Mouse (Mus musculus): ENCODE data around the gene Rabep2.
"Not testable (repeated sequence)": the region's sequence is repeated elsewhere in the genome, so short reads cannot be mapped to it uniquely, and the experiment has no call there.

The Rabep2 gene

DNA sequence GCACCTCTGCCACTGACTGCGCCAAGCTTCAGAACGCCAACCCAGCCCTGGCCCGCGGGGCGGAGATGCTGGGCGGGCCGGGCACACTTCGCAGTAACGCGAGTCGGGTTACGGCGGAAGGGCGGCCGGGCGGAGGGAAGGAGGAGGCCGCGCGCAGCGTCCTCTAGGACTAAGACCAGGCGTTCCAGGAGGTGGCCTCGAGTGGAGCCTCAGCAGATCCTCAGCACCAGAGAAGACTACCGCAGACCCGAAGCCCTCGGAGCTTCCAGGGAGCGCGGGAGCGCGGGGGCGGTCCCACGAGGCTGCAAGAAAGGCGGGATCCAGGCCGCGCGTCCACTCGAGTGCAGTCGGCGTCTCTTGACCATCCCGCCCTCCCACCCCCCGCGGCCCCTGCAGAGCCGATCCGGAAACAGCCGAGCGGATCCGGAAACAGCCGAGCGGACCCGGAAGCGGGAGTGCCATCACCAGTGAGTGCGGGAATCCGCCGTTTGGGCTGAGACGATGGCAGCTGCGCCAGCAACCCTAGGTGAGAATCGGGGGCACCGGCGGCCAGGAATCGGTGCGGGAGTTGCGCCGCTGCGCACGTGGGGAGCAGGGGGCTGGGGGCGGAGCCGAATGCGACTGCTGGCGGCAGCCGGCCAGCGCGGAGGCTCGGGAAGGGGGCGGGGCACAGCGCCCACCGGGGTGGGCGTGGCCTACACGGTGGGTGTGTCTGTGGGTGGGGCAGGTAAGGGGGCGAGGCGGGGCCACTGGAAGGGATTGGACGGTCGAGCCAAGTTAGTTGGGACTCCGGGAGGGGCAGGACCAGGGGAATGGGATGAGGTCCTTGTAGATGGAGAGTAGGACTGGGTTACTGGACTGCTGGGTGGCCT, at the start of gene Rabep2:
TSS of gene Rabep2 (plus strand) at position 129 of the 872 bp plus-strand sequence.
- DNase-seq: peak; percentile 100

DNA sequence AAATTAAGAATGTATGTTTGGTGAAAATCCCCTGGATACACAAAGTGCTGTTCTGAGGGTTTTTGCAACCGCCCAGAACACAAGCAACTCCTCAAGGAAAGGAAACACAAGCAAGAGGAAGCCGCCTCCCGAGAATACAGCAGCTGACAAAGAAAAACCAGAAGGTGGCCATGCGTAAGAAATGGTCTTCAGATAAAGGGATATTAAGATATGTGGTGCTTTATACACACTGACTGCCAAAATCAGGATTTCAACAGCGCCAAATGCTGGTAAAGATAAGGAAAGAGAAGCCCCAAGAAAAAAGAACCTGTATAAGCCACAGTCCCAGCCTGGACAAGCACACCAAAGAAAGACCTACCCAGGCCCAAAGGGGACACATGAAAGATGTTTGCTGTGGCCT, 45.0 kb upstream of the Rabep2 start:
- no peak for DNase-seq

DNA sequence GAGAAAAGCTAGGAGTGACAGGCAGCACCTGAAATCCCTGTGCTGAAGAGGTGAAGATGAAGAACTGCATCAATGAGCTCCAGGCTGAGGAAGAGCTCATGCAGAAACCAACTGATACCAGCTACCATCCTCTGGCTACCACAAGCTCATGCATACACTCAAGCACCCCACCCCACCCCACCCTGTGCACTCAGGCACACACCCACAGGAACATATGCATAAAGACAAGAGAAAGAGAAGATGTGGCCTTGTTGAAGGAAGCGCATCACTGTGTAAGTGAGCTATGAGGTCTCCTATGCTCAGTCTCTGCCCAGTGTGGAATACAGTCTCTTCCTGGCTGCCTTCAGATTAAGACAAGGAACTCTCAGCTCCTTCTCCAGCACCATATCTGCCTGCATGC, 40.4 kb upstream of the Rabep2 start:
- DNase-seq: no peak

DNA sequence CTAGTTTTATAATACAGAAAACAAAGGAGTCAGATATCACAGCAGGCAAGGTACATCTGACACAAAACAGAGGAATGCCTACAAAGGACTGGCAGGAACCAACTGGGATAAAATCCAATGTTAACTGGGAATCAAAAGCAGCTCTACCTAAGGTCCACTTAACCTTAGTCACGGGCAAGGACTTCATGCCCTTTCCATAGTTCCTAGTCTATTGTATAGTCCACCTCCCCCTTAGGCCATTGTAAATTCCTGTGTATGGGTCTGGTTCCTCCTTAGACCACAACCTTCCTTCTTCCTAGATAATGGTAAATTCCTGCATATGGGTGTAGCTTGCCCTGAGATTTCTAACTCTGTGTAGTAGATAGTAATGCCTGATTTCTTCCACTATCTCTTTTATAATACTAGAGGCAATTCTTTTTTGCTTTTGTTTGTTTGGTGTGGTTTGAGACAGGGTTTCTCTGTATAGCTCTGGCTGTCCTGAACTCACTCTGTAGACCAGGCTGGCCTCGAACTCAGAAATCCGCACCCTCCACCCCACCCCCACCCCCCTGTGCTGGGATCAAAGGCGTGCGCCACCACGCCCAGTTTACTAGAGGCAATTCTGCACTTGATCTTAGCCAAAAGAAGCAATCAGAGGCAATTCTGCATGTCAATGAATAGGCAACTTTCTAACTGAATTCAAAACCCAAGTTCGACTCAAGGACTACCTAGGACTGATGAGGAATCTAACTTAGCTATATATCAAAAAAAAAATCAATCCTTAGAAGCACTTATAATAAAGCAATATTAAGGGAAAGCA, 36.3 kb upstream of the Rabep2 start:
- not testable (repeated sequence) for DNase-seq

DNA sequence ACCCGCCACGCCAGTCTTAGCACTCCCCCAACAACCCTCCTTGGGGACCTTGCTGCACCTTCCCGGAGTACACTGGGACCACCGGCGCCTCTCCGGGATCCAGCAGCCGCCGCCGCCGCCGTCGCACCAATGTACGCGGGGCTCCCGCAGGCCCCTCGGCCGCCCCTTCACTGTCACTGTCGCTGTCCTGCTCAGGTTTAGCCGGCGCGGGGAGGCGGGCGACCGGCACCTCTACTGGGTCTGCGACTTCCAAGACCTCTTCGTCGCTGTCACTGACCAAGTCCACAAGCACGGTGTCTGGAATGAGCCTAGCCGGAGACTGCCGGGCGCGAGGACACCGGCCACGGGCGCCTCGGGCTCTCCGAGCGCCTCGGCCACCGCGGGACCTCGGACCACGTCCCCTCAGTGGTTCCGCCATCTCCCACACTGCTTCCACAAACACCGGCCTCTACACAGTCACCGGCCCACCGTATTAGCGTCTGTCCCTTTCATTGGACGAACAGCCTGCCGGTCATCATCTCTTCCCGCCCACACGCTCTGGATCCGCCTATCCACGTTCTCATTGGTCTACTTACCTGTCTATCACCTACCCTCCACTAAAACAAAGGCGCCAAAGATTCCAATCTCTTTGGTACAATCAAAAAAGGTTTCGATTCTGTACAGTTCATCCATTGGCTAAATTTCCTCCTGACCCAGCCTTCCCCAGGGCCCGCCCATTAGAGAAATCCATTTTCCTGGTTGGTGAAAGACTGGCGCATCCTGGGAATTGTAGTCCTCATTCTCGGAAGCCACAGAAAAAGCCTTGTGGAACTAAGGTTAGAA, 32.0 kb upstream of the Rabep2 start, which contains the start of gene Nfatc2ip:
TSS of gene Nfatc2ip (minus strand) at position 440 of the 822 bp plus-strand sequence.
- peak; percentile 95 to 98 for DNase-seq

DNA sequence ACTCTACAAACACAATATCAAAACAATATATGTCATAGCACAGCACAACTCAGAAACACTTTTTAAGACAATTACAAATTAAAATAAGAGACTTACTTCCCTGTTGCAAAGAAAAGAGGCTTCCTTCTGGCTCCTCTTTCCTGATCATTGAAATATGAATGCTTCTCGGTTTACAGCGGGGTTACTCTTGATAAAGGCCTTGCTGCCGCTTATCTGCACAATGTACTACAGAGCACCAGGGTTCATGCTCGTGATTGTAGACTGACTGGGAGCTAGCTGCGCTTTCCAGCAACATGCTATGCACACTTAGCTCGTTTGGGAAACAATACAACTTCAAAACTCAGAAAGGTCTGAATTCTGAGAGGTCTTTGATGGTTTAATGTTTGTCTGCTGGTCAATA, 31.3 kb upstream of the Rabep2 start:
- no peak for DNase-seq

DNA sequence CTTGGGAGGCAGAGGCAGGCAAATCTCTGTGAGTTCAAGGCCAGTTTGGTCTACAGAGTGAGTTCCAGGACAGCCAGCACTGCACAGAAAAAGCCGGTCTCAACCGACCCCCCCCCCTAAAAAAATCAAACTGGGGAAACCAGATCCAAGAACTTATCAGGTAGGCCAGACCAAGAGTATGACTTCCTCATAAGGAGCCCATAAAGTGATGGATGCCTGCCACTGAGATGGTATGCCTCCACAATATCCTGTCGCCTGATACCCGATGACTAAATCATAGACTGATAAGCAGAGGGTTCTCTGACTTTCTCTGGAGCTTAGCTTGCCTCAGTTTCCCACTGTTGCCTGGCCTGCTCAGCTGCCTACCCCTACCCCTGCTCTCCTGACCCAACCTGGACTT, 30.7 kb upstream of the Rabep2 start:
- no peak for DNase-seq

DNA sequence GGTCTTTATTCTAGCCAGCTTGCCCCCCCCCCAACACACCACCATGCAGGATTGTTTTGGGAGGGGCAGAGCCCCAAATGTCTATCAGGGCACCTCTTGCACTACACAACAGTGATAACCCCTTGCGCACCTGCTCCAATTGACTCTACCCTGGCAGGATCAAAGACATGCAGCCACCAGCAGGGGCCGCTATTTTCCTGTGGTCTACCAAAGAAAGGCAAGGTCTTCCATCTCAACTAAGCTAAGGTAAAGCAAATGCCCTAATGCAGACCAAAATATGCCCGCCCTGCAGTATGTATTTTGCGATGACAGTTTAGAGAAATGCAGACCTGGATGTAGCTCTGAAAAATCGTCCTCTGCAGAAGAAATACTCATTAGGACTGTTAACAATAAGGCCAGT, 29.0 kb upstream of the Rabep2 start:
- DNase-seq: peak; percentile 87 to 93

DNA sequence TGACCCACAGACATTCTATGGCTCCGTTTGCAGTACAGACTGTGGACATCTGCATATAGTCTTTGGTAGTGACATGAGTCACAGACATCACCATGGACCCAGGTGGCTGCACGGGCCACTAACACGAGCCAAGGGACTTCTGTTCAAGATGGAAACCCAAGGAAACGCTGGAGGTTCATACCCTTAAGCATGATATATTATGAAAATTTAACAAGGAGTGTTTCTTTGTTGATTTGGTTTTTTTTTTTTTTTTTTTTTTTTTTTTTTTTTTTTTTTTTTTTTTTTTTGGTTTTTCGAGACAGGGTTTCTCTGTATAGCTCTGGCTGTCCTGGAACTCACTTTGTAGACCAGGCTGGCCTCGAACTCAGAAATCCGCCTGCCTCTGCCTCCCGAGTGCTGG, 26.0 kb upstream of the Rabep2 start:
- not testable (repeated sequence) for DNase-seq

DNA sequence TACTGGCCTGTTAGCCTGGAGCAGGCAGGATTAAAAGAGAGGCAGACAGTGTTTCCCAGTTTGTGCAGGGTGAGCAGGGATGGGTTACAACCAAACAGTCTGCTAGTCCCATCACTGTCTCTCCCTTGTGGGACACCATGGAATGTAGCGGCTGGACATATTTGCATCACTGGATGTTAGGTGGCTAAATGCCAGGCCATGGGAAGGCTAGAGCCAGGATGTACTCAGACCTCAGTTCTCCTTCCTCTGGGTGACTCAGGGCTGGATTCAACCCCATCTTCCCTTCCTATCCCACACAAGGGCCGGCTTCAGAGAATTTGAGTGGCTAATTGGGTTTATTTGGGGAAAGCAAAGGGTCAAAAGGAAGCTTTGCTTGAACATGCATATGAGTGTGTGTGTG, 19.9 kb upstream of the Rabep2 start:
- no peak for DNase-seq

DNA sequence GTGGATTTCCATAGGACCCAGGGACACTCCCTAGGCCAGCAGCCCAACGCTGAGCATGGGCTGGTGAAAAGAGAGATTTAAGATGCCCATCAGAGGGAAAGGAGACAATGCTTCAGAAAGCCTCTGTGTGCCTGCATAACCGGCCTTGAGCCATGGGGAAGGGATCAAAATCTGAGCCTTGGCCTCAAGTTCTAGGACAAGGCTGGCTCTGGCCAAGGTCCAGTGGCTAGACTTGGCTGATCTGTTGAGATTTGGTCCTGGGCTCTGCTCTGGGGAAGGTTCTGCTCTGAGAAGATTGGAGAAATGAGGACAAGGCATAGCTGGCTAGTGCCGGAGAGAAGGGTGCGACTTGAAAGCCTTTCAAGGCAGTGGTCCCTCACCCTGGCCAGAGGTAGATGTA, 17.5 kb upstream of the Rabep2 start:
- no peak for DNase-seq

DNA sequence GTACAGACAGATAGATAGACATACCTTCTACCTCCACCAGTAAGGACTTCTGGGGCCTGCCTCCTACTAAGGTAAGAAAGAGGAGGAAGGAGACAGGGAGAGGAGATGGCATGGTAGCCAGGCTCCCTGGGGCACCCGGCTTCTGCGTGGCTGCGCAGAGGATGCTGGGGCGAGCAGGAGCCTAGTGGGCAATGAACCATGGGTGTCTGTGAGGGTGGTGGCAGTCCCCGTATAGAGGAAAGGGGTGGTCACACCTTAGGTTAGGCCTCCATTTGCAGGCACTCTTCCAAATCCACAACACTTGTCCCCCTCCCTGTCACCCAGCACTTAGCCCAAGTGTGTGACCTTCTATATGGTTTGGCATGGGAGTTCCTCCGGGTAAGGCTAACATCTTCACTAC, 13.8 kb upstream of the Rabep2 start, which contains the start of gene Cd19:
TSS of gene Cd19 (minus strand) at position 165 of the 400 bp plus-strand sequence.
- no peak for DNase-seq

DNA sequence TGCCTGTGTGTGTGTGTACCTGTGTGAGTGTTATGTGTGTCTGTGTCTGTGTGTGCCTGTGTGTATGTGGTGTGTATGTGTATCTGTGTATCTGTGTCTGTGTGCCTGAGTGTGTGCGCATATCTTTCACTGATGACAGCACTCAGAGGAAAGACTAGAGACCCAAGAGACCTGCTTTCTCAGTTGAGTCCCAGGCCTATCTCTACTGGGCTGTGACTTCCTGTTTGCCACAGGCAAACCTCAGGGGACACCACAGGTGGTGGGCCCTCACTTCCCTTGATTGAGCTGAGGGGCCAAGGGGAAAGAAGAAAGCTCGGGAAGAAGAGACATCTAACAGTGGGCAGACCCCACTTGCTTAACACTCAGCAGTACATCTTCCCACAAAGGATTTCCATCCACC, 11.9 kb upstream of the Rabep2 start:
- DNase-seq: no peak

DNA sequence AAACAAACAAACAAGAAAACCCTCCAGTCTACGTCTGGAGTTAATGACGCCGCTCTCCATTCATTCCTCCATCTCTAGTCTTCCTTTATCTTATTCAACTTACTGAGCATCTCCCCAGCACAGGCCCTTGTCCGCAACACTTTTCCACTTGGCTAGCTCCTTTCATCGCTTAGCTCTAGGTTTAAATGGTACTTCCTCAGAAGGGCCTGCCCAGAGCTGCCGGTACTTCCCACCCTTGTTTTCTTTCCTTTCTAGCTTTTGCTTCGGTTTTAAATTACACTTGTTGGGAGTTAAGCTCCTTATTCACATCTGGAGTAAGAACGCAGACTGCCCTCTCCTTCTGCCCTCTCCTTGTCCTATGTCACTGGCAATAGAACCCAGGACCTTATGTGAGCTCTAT, 11.5 kb upstream of the Rabep2 start:
- DNase-seq: no peak

DNA sequence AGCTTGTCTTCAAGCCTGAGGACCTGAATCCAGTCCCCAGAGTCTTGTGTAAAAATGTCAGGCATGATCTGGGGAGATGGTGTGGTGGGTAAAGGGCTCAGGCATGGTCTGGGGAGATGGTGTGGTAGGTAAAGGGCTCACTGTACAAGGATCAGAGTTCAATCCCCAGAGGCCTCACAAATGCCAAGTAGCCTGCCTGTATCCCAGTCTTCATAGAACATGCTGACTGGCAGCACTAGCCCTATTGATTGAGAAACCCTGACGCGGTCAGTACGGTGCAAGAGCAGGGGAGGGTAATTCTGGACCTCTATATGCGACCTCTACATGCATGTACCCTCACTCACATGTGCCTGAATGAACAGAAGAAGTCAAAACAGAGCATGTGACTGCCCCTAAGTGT, 11.0 kb upstream of the Rabep2 start:
- no peak for DNase-seq

DNA sequence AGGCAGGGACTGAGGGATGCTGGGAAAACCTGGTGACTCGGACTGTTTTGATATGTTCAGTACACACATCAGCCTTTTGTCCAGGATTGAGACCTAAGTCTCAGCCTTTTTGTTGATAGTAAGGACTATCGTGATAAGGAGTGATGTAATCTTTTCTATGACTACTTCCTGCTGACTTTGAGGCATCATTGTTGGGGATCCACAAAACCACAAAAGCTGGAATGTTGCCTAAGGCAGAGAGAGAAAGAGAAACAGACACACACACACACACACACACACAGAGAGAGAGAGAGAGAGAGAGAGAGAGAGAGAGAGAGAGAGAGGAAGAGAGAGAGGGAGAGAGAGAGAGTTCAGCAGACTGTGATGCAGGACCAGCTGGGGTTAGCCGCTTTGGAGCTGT, 10.1 kb upstream of the Rabep2 start:
- no peak for DNase-seq

DNA sequence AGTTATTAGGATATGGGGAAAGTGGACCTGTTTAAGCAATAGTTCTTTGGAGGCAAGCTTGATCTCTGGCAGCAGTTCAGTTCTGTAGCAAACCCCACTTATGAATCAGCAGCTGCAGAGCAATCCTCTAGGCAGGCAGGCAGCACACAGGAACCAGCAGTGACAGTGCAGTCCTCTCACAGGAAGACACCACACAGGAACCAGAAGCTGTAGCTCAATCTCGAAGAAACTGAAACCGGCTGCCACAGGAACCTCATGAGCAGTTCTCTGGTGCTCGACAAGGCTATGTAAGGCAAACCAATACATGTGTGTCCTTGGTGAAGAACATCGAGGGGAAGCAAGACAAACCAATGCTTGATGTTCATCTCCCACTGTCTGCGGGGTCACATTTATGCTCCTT, 6.8 kb upstream of the Rabep2 start:
- no peak for DNase-seq

DNA sequence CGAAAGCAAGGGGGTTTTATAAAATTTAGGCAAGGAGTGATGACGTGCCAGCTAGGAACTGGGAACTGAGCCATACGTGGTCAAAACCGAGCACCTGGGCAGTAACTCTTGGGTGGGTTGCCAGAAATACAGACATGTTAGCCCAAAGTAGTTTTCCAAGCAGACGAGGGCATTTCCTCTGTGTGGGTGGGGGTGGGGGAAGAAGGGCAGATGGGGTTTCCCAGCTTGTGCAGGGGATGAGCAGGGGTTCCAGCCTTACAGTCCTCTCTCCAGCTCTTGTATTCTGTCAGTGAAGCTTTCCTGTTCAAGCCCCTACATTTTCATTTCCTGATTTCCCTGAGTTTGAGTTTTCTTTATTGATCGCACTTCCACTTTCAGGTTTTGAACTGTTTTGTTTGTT, 4.4 kb upstream of the Rabep2 start:
- DNase-seq: no peak

DNA sequence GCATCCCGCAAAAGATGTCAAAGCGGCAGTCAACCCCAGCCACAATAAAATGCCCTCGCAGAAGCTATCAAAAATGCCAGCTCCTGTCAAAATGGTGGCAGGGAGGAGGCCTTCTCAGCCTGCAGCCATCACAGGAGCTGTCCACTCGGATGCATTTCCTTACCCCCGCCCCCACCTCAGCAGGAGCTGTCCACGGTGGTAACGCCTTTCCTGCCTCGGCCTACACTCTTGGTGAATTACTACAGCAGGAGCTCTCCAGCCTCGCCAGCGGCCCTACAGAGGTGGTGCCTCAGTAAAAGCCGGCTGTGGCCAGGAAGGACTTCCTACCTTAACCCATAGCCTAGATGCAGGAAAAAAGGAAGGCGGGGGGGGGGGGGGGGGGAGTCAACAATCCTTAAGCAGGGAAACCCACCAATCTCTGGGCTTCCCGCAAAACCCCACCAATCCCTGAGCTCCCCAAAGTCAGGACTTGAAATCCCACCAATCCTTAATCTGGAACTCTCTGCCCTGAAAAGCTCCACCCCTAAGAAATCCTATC, 1.2 kb upstream of the Rabep2 start:
- no peak for DNase-seq

DNA sequence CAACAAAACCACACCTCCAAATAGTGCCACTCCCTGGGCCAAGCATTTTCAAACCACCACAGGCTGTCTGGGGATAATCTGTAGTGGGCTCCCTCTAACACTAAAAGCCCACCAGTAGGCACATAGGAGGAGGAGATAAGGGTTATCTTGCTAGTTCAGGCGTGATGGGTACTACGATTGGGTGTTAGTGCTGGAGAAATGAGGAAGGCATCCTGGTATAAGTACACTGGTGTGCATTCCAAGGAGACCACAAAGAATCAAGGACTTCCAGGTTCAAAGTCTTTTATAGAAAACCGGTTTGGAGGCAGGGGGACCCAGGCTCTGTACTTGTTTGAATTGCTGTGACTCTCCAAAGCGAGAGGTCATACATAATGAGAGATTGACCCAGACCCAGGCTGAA, 405 bp upstream of the Rabep2 start:
- DNase-seq: no peak

DNA sequence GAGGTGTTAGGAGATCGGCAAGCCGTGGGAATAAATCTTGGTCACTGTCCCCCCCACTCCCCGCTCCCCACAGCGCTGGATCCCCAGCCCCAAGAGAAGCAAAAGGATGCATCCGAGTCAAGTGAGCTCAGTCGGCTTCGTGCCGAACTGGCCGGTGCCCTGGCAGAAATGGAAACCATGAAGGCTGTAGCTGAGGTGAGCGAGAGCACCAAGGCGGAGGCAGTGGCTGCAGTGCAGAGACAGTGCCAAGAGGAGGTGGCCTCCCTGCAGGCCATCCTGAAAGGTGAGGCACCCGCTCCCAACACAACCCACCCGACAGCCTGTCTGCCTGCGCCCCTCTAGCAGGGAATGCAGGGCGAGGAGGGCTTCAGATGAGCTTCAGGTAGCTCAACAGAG, 942 bp downstream of the Rabep2 start:
- no peak for DNase-seq

DNA sequence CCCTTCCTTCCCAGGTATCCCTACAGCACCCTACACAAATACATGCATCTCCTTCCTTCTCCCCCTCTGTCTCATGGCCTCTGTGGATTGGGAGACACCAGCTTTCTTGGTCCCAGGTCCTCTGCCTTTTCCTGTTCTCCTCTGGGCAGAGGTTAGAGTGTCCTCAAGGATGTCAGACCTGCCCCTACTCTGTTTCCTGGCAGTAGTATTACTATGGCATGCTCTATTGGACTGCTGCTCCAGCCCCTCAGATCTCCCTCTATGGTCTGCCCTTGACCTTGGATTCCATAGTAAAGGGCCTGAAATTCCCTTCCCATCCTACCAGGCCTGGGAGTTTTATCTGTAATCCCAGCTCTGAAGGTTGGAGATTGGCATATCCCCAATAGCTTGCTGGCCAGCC, 1.6 kb downstream of the Rabep2 start:
- DNase-seq: no peak

DNA sequence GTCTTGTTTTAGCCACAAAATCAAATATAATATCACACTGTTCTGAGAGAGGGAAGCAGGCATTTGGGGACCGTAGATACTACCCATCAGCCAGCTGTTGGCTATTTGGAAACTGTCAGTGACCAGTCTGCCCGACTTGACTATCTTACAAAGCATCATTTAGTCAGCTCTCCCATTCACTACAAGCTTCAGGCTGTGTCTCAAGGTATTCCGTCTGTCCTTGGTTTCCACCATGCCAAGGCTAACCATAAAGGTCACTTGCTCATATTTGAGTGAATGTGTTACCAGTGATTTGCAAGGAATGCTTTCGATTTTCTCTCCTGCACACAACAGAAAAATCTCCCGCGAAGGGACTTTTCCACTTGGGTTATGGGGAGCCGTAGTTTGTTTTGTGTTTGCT, 6.2 kb downstream of the Rabep2 start:
- no peak for DNase-seq
